ENCODE assay signal across 19 mouse cellular contexts in the genomic region with DNA sequence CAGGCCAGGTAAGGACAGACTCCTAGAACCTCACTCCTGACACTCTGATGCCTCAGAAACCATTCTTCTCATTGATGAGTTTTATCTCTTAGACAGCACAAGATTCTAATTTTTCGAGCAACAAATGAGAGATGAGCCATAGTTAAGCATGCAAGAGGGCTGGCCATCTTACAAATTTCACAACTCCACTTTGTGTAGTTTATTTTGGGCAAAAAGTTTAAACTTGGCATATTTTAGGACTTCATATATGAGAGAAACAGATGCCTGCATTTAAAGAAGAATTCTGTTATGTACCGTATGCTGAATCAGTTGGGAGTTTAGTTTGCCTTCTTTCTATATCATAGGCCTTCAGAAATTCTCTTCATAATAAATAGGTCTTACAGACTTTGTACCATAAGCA. TPM values are rescaled to one million over a fixed set of nuclear protein-coding genes. Genes with fewer than 3 reads are reported as not detected.
"Had no signal": no experiment of that assay in that cellular context is flagged by ENCODE, and none has a peak within 500 bp of the region (broad histone marks: within the 10 kb centered on the region; RNA-seq: fewer than 3 reads in every experiment).

No protein-coding gene starts in this region.

- H3K4me1 ChIP-seq: megakaryocyte, embryonic 14.5 days; midbrain, embryonic 13.5 days; midbrain, embryonic 15.5 days; neural tube, embryonic 12.5 days; stomach, embryonic 15.5 days had no signal

- H3K36me3 ChIP-seq: midbrain, embryonic 13.5 days; midbrain, embryonic 15.5 days; neural tube, embryonic 12.5 days; stomach, embryonic 15.5 days had no signal

- H3K4me3 ChIP-seq: megakaryocyte, embryonic 14.5 days; midbrain, embryonic 13.5 days; midbrain, embryonic 15.5 days; neural tube, embryonic 12.5 days; stomach, embryonic 15.5 days had no signal

- H3K27ac ChIP-seq: liver, embryonic 14.5 days; macrophage; midbrain, embryonic 13.5 days; midbrain, embryonic 15.5 days; neural tube, embryonic 12.5 days; stomach, embryonic 15.5 days; stomach, postnatal 0 days had no signal

- H3K9ac ChIP-seq: liver, embryonic 14.5 days; lung, embryonic 14.5 days; midbrain, embryonic 13.5 days; midbrain, embryonic 15.5 days; neural tube, embryonic 12.5 days; stomach, embryonic 15.5 days had no signal

- DNase-seq: lung, adult 18-20 months; lung, embryonic 14.5 days; lung, postnatal 14 days; lung, postnatal 36 days; right cerebral cortex, postnatal 14 days; thymus, adult 18-20 months; thymus, postnatal 14 days; thymus, postnatal 36 days had no signal

- ATAC-seq: midbrain, embryonic 13.5 days; midbrain, embryonic 15.5 days had no signal

- H3K9me3 ChIP-seq: megakaryocyte, embryonic 14.5 days; midbrain, embryonic 13.5 days; midbrain, embryonic 15.5 days; neural tube, embryonic 12.5 days; stomach, embryonic 15.5 days had no signal

- H3K27me3 ChIP-seq: megakaryocyte, embryonic 14.5 days; midbrain, embryonic 13.5 days; midbrain, embryonic 15.5 days; neural tube, embryonic 12.5 days; stomach, embryonic 15.5 days had no signal

- H3K4me2 ChIP-seq: lung, embryonic 14.5 days; midbrain, embryonic 13.5 days; midbrain, embryonic 15.5 days; neural tube, embryonic 12.5 days; stomach, embryonic 15.5 days had no signal

RNA-seq across cellular contexts. Expression of a gene that starts 35.0 kb away (rescaled TPM):
- total RNA-seq: megakaryocyte progenitor cell, adult 5-6 weeks; monocyte, adult 5-6 weeks; neutrophil, adult 5-6 weeks had no signal
- polyA plus RNA-seq: macrophage had no signal
